Mouse (Mus musculus): ENCODE results near the gene Fam241a. TPM values are rescaled to one million over a fixed set of nuclear protein-coding genes. Genes with fewer than 3 reads are reported as not detected.

Fam241a gene
- polyA plus RNA-seq, 2 experiments = 6.3 to 11.7 TPM

DNA sequence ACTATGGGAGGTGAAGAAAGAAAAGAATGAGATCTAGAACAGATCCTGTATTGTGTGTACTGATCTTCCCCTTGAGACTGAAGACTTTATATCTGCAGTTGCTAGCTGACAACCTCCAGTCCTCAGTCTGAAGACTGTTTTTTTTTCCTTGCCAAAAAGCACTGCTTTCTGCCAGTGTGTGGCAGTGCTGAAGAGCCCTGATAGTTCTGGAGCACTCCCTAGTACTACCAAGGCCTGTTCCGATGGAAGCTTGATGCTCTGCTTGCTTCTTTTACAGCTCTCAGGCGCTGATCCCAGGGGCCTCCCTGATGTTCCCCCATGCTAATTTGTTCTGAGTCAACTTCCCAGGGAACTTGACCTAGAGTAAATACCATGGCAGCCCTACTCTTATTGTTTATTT lies 31.9 kb downstream of the Fam241a start:
- H3K27me3 ChIP-seq (ENCODE audit: control insufficient read depth, insufficient read depth, low read length) = no peaks in the 10 kb centered on the region
- no peak for TF ChIP-seq POLR2A (IDR thresholded peaks at IDR 0.05; ENCODE audit: borderline replicate concordance, extremely low read depth, insufficient read depth, insufficient read length)
- H3K27ac ChIP-seq (replicated peaks; ENCODE audit: low read depth, low read length) = no peak overlapping the region
- ATAC-seq (ENCODE audit: low FRiP score, low read depth) (no peak), DNase-seq (ENCODE audit: low spot score) (no peak)
- H3K36me3 ChIP-seq (ENCODE audit: control insufficient read depth, insufficient read depth, low read length) = no peaks in the 10 kb centered on the region
- no peak overlapping the region for H3K9ac ChIP-seq (ENCODE audit: low read depth, low read length, severe bottlenecking)
- H3K4me1 ChIP-seq (ENCODE audit: control insufficient read depth, insufficient read depth, low read length) = no peaks in the 10 kb centered on the region
- H3K9me3 ChIP-seq (ENCODE audit: control insufficient read depth, low read length) = no peaks in the 10 kb centered on the region
- 23% methylated on average over 2 of the region's 2 CpGs for WGBS
- H3K4me2 ChIP-seq (replicated peaks; ENCODE audit: low read depth, low read length, severe bottlenecking) = no peak overlapping the region
- no peak overlapping the region for H3K4me3 ChIP-seq (replicated peaks; ENCODE audit: low read length)

DNA sequence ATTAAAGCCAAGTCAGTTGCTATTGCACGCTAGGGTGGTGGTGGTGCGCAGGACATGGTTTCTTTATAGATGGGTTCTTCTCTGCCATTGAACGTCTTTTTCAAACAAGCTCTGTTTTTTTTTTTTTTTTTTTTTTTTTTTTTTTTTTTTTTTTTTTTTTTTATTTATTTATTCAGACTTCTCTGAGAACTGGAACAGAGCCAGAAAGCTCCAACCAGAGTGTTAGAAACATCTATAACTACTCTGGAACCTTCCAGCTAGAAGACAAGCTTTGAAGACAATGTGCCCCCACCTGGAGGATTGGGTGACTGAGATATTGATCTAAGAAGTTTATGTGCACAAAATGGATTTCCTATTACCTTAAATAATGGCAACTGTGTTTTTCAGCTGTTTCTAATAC lies 32.6 kb downstream of the Fam241a start:
- no peak for TF ChIP-seq POLR2A (IDR thresholded peaks at IDR 0.05; ENCODE audit: borderline replicate concordance, extremely low read depth, insufficient read depth, insufficient read length)
- no peaks in the 10 kb centered on the region for H3K36me3 ChIP-seq (ENCODE audit: control insufficient read depth, insufficient read depth, low read length)
- DNase-seq (ENCODE audit: low spot score) (no peak), ATAC-seq (ENCODE audit: low FRiP score, low read depth) (no peak)
- H3K4me3 ChIP-seq (replicated peaks; ENCODE audit: low read length) = no peak overlapping the region
- H3K9ac ChIP-seq (ENCODE audit: low read depth, low read length, severe bottlenecking) = no peak overlapping the region
- no peak overlapping the region for H3K4me2 ChIP-seq (replicated peaks; ENCODE audit: low read depth, low read length, severe bottlenecking)
- no peaks in the 10 kb centered on the region for H3K4me1 ChIP-seq (ENCODE audit: control insufficient read depth, insufficient read depth, low read length)
- H3K27ac ChIP-seq (replicated peaks; ENCODE audit: low read depth, low read length) = no peak overlapping the region
- 62% methylated on average over 3 of the region's 3 CpGs for WGBS
- H3K9me3 ChIP-seq (ENCODE audit: control insufficient read depth, low read length) = no peaks in the 10 kb centered on the region
- H3K27me3 ChIP-seq (ENCODE audit: control insufficient read depth, insufficient read depth, low read length) = no peaks in the 10 kb centered on the region

DNA sequence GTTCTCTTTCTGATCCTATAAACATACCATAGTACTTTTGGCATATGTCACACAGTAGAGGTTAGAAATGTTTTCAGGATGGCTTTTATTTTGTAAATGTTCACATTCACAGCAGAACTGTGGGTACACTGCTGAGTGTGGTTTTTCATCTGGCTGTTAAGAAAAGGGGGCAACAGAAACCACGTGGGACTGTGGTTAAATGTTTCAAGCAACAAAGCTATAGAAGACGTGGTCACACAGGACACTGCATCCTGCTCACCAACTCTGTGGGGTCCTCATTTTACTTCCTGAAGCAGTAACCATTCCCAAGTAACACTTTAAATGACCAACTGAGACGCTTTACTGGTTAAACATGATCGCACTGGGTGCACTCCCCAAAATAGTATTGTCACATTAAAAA lies 33.6 kb downstream of the Fam241a start:
- Histone ChIP-seq H3K9me3 (ENCODE audit: control insufficient read depth, low read length) (no peaks in the 10 kb centered on the region), H3K4me2 (replicated peaks; ENCODE audit: low read depth, low read length, severe bottlenecking) (no peak overlapping the region), H3K4me3 (replicated peaks; ENCODE audit: low read length) (no peak overlapping the region), H3K4me1 (ENCODE audit: control insufficient read depth, insufficient read depth, low read length) (no peaks in the 10 kb centered on the region), H3K36me3 (ENCODE audit: control insufficient read depth, insufficient read depth, low read length) (no peaks in the 10 kb centered on the region), H3K27me3 (ENCODE audit: control insufficient read depth, insufficient read depth, low read length) (no peaks in the 10 kb centered on the region), H3K9ac (ENCODE audit: low read depth, low read length, severe bottlenecking) (no peak overlapping the region), H3K27ac (replicated peaks; ENCODE audit: low read depth, low read length) (no peak overlapping the region)
- 67% methylated on average over 4 of the region's 4 CpGs for WGBS
- DNase-seq (ENCODE audit: low spot score) (no peak), ATAC-seq (ENCODE audit: low FRiP score, low read depth) (no peak)
- no peak for TF ChIP-seq POLR2A (IDR thresholded peaks at IDR 0.05; ENCODE audit: borderline replicate concordance, extremely low read depth, insufficient read depth, insufficient read length)

DNA sequence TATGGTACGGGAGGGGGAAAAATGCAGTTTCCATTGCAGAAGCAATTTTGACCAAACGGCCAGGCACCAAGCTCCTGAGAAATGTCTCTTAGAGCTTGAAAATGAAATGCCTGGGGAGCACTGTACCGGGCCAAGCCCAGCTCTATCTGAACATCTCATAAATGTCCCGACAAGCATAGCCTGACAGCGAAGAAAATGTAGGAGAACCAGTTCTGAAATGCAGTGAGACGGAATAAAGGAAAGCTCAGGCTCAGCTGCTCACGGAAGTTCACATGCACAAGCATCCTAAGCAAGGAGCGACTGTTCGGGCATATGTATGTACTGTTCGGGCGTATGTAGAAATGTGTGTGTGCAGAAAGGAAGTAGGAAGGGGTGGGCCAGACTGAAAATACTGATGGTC lies 34.8 kb downstream of the Fam241a start:
- H3K4me1 ChIP-seq (ENCODE audit: control insufficient read depth, insufficient read depth, low read length) = no peaks in the 10 kb centered on the region
- H3K9ac ChIP-seq (ENCODE audit: low read depth, low read length, severe bottlenecking) = no peak overlapping the region
- WGBS = 77% methylated on average over 11 of the region's 11 CpGs
- no peaks in the 10 kb centered on the region for H3K9me3 ChIP-seq (ENCODE audit: control insufficient read depth, low read length)
- ATAC-seq (ENCODE audit: low FRiP score, low read depth) = no peak
- peak; percentile 29 for DNase-seq (ENCODE audit: low spot score)
- no peaks in the 10 kb centered on the region for H3K36me3 ChIP-seq (ENCODE audit: control insufficient read depth, insufficient read depth, low read length)
- no peak overlapping the region for H3K4me2 ChIP-seq (replicated peaks; ENCODE audit: low read depth, low read length, severe bottlenecking)
- H3K4me3 ChIP-seq (replicated peaks; ENCODE audit: low read length) = no peak overlapping the region
- H3K27me3 ChIP-seq (ENCODE audit: control insufficient read depth, insufficient read depth, low read length) = no peaks in the 10 kb centered on the region
- no peak overlapping the region for H3K27ac ChIP-seq (replicated peaks; ENCODE audit: low read depth, low read length)
- no peak for TF ChIP-seq POLR2A (IDR thresholded peaks at IDR 0.05; ENCODE audit: borderline replicate concordance, extremely low read depth, insufficient read depth, insufficient read length)

DNA sequence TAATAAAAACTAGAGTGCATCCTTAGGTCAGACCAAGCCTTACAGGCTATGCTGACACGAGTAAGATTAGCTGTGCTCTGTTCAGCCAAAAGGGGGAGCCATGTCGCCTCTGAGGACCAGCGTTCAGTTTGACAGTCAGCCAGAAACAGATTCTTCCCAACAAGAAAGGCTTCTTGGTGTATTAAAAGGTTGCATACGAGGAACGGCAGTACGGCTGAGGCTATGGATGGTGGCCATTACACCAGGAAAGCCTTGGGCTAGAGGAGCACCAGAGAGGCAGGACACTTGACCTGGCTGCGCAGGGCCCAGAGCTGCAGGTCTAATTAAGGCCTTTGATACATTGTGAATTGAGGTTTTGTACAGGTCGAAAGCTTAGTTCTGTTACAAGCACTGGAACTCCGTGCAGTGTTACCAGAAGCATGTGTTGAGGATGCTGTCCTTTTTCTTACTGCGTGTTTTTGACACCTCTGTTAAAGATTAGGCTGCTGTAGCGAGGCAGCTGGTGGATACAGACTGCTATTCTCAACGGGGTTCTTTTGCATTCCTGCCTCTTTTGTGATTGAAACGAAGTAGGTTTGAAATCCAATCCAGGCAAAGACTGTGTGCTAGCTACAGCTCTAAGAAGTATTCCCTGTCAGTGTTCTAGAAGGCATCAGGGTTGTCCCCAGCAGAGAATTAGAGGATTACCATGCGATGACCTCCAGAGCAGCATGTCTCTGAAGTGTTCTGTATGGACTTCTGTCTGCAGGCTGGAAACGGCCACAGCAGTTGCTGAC lies 42.5 kb downstream of the Fam241a start:
- Histone ChIP-seq H3K4me1 (ENCODE audit: control insufficient read depth, insufficient read depth, low read length) (peaks cover 3% of the 10 kb centered on the region; the same call in 1 of the 2 replicates), H3K9ac (ENCODE audit: low read depth, low read length, severe bottlenecking) (no peak overlapping the region), H3K27ac (replicated peaks; ENCODE audit: low read depth, low read length) (no peak overlapping the region), H3K4me2 (replicated peaks; ENCODE audit: low read depth, low read length, severe bottlenecking) (no peak overlapping the region; the same call in 1 of the 2 replicates), H3K4me3 (replicated peaks; ENCODE audit: low read length) (no peak overlapping the region), H3K27me3 (ENCODE audit: control insufficient read depth, insufficient read depth, low read length) (no peaks in the 10 kb centered on the region), H3K36me3 (ENCODE audit: control insufficient read depth, insufficient read depth, low read length) (no peaks in the 10 kb centered on the region), H3K9me3 (ENCODE audit: control insufficient read depth, low read length) (no peaks in the 10 kb centered on the region)
- peak; percentile 81 for DNase-seq (ENCODE audit: low spot score)
- no peak for TF ChIP-seq POLR2A (IDR thresholded peaks at IDR 0.05; ENCODE audit: borderline replicate concordance, extremely low read depth, insufficient read depth, insufficient read length)
- ATAC-seq (ENCODE audit: low FRiP score, low read depth) = peak; percentile 67
- 22% methylated on average over 15 of the region's 15 CpGs for WGBS

Measured in limb, embryonic 14.5 days (tissue).